Mouse (Mus musculus): ENCODE results near the gene Prpf19. TPM values are rescaled to one million over a fixed set of nuclear protein-coding genes. Genes with fewer than 3 reads are reported as not detected.
A peak's percentile ranks its signal among the peaks of the same experiment; 100 is the strongest.

Prpf19 gene
- polyA plus RNA-seq, 1 experiment from 2014 or later, result 13.6 TPM

DNA sequence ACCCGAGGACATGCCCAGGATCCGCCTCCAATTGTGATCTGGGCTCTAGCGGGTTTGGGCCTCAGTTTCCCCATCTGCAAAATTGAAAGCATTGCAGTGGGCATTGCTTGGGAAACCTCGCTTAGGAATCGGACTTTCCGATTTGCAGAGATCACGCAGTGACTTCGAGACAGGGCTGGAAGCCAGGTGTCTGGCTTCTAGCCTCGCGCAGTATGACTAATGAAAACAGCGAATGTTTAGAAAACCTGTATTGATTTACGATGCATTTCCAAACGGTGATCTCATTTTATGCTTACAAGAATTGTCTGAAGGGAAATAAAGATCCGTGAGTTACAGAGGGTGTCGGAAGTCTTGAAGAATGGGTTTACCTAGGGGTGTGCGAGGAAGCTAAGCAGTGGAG is 677 bp downstream of the Prpf19 start:
- peaks cover 30% of the 10 kb centered on the region for H3K4me1 ChIP-seq (replicated peaks)
- H3K27ac ChIP-seq (replicated peaks), result peak overlapping the region; percentile 80
- ATAC-seq (ENCODE audit: insufficient read depth), result no peak
- peak overlapping the region; percentile 73 for H3K9ac ChIP-seq
- H3K4me3 ChIP-seq (replicated peaks), result peak overlapping the region; percentile 76
- H3K9me3 ChIP-seq (replicated peaks), result no peaks in the 10 kb centered on the region
- H3K4me2 ChIP-seq, result peak overlapping the region; percentile 92
- H3K36me3 ChIP-seq (replicated peaks), result peaks cover 33% of the 10 kb centered on the region
- WGBS (ENCODE audit: insufficient replicate concordance), result under 1% methylated on average over 16 of the region's 16 CpGs
- H3K27me3 ChIP-seq, result no peaks in the 10 kb centered on the region

DNA sequence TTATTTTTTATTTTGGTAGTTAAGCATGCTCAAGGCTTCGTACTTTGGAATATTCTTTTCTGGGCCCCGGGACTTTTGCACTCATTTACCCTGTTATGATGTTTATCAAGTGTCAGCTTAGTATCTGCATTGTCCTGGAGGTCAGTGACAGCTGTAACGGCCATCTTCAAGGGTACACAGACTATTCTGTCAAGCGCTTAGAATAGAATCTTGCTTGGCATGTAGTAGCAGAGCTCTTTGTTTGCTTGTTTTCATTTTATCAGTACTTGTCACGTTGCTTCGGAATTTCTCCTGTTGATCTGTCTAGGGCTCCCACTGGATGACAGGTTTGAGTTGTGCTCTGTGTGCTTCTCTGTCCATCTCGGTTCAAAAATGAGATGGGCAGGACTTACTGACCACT is 1.8 kb downstream of the Prpf19 start:
- Histone ChIP-seq H3K27ac (replicated peaks) (no peak overlapping the region; the same call in 1 of the 2 replicates), H3K4me1 (replicated peaks) (peaks cover 30% of the 10 kb centered on the region), H3K4me3 (replicated peaks) (peak overlapping the region; percentile 76), H3K36me3 (replicated peaks) (peaks cover 44% of the 10 kb centered on the region), H3K27me3 (no peaks in the 10 kb centered on the region), H3K9ac (peak overlapping the region; percentile 73), H3K9me3 (replicated peaks) (no peaks in the 10 kb centered on the region), H3K4me2 (peak overlapping the region; percentile 92)
- no peak for ATAC-seq (ENCODE audit: insufficient read depth)
- 57% methylated on average over 7 of the region's 7 CpGs for WGBS (ENCODE audit: insufficient replicate concordance)

DNA sequence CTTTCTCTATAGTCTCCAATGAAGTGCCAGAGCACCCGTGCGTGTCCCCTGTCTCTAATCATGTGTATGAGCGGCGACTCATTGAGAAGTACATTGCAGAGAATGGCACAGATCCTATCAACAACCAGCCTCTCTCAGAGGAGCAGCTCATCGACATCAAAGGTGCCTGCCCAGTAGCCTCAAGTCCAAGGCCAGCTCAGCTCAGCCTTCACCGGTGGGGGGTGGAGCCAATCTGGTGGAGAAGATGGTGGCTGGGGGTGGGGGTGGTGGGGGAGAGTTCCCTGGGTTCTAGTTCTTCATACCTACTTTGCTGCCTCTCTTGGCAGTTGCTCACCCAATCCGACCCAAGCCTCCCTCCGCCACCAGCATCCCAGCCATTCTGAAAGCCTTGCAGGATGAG is 2.5 kb downstream of the Prpf19 start:
- peaks cover 30% of the 10 kb centered on the region for H3K4me1 ChIP-seq (replicated peaks)
- WGBS (ENCODE audit: insufficient replicate concordance), result 71% methylated on average over 8 of the region's 8 CpGs
- H3K27me3 ChIP-seq, result no peaks in the 10 kb centered on the region
- no peaks in the 10 kb centered on the region for H3K9me3 ChIP-seq (replicated peaks)
- no peak overlapping the region for H3K4me3 ChIP-seq (replicated peaks)
- H3K27ac ChIP-seq (replicated peaks), result no peak overlapping the region
- no peak overlapping the region for H3K9ac ChIP-seq
- ATAC-seq (ENCODE audit: insufficient read depth), result no peak
- no peak overlapping the region for H3K4me2 ChIP-seq
- H3K36me3 ChIP-seq (replicated peaks), result peaks cover 50% of the 10 kb centered on the region

DNA sequence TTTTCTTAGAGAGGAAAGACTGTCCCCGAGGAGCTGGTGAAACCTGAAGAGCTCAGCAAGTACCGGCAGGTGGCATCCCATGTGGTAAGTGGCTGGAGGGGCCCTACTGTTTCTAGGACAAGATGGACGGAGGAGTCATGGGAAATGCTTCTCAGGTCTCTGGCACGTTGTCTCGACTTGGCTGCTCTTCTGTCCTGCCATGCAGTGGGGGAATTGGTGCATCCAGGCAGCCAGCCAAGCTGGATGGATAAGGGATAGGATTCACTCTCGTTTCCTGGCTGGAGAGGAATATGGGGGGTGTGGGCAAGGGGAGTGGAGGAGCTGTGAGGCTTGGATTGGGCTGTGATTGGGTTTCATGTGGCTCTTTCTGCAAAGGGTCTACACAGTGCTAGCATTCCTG is 5.3 kb downstream of the Prpf19 start:
- 75% methylated on average over 6 of the region's 6 CpGs for WGBS (ENCODE audit: insufficient replicate concordance)
- H3K36me3 ChIP-seq (replicated peaks), result peaks cover 79% of the 10 kb centered on the region

DNA sequence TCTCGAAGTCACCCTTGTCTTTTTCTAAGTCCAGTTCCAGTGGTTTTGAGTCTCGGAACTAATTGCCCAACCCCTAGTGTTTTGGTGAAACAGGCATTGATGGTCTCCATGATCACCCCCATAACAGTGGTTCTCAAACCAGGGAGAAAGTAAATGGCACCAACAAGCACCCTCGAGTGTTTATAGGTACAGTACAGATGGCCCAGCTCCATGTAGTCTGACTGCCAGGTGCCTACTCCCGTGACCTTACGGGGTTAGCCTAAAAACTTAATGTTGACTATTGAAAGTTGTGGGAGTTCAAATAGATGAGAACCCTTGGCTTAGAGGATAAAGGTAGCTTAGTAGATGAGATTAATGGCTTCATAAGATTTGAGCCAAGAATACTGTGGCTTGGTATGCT is 6.0 kb downstream of the Prpf19 start:
- ATAC-seq (ENCODE audit: insufficient read depth), result no peak
- Histone ChIP-seq H3K9ac (no peak overlapping the region), H3K9me3 (replicated peaks) (no peaks in the 10 kb centered on the region), H3K27me3 (no peaks in the 10 kb centered on the region), H3K27ac (replicated peaks) (no peak overlapping the region), H3K4me1 (replicated peaks) (peaks cover 19% of the 10 kb centered on the region), H3K4me3 (replicated peaks) (no peak overlapping the region), H3K36me3 (replicated peaks) (peaks cover 86% of the 10 kb centered on the region), H3K4me2 (no peak overlapping the region)
- 75% methylated on average over 5 of the region's 5 CpGs for WGBS (ENCODE audit: insufficient replicate concordance)

More for the DNA sequence above, 5.3 kb downstream of the Prpf19 start:
- Histone ChIP-seq H3K4me3 (replicated peaks) (no peak overlapping the region), H3K4me2 (no peak overlapping the region), H3K9ac (no peak overlapping the region), H3K9me3 (replicated peaks) (no peaks in the 10 kb centered on the region), H3K27me3 (no peaks in the 10 kb centered on the region), H3K4me1 (replicated peaks) (peaks cover 26% of the 10 kb centered on the region), H3K27ac (replicated peaks) (no peak overlapping the region)
- no peak for ATAC-seq (ENCODE audit: insufficient read depth)

DNA sequence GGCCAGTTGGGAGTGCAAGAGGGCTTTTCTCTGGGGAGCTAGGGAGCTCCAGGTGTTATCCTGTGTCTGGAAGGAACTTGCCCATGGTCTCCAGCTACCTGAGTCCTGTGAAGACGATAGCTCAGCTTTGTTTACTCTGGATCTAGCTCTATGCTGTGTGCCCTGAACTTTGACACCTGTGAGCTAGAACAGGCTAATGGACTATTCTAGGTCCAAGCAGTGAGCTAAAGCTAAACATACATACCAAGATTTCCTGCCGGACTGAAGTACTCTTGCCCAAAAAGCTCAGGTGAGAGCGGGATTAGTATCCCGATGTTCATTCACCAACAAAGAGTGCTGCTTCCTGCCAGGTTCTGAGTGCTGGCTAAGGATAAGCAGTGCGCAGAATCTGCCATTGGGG is 9.5 kb downstream of the Prpf19 start:
- no peak for ATAC-seq (ENCODE audit: insufficient read depth)
- Histone ChIP-seq H3K9ac (no peak overlapping the region), H3K4me2 (no peak overlapping the region), H3K4me3 (replicated peaks) (no peak overlapping the region), H3K9me3 (replicated peaks) (no peaks in the 10 kb centered on the region), H3K27me3 (no peaks in the 10 kb centered on the region), H3K36me3 (replicated peaks) (peaks cover 78% of the 10 kb centered on the region), H3K27ac (replicated peaks) (no peak overlapping the region), H3K4me1 (replicated peaks) (peaks cover 4% of the 10 kb centered on the region; the same call in 1 of the 2 replicates)
- 85% methylated on average over 5 of the region's 5 CpGs for WGBS (ENCODE audit: insufficient replicate concordance)

DNA sequence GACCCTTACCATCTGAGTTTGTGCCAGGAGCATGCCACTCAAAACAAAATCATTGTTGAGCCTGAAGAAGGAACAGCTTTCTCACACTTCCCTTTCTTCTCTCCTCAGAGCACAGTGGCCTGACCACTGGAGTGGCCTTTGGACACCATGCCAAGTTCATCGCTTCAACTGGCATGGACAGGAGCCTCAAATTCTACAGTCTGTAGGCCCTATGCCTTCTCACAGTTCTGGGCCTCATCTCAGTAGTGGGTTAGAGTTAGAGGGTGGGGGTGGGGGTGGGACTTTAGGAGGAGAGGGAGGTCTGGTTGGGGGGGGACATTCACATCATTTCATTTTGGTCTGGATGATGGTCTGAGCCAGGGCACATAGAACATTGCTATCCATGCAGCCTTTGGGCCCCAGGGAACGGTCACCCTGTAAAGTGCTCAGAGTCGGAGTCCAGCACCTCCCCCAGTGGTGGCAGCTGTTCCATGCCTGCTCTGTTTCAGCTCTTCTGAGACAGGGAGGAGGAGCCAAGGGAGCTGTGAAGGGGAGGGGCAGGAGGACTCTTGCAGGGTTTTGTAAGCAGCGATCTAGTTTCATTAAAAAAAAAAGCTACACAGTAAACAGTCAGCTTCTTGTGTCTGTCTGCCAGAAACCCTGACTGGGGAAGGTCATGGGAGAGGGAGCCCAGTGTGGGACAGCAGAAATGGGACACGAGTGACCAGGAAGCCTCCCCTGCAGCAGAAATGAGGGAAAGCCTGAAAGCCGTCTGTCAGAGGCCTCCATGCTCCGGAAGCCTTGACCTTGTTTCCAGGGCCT is 10.1 kb downstream of the Prpf19 start:
- Histone ChIP-seq H3K4me2 (no peak overlapping the region), H3K36me3 (replicated peaks) (peaks cover 72% of the 10 kb centered on the region)

DNA sequence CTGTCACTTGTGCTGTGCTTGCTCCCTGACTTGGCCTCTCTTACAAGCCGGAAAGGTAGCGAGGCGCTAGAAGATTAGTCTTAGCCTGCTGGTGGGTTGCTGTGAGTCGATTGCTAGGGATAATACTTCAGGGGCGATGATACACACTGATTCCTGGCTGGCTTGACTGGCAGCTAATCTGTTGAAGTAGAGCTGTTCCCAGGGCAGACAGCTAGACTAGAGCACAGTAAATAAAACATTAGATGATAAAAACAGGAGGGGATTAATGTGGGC is 10.6 kb downstream of the Prpf19 start:
- no peak overlapping the region for H3K27ac ChIP-seq (replicated peaks)
- no peaks in the 10 kb centered on the region for H3K9me3 ChIP-seq (replicated peaks)
- 71% methylated on average over 5 of the region's 5 CpGs for WGBS (ENCODE audit: insufficient replicate concordance)
- ATAC-seq (ENCODE audit: insufficient read depth), result no peak
- H3K4me1 ChIP-seq (replicated peaks), result peaks cover 4% of the 10 kb centered on the region; the same call in 1 of the 2 replicates
- H3K9ac ChIP-seq, result no peak overlapping the region
- H3K36me3 ChIP-seq (replicated peaks), result peaks cover 66% of the 10 kb centered on the region
- no peak overlapping the region for H3K4me3 ChIP-seq (replicated peaks)
- H3K27me3 ChIP-seq, result no peaks in the 10 kb centered on the region
- H3K4me2 ChIP-seq, result no peak overlapping the region

More for the DNA sequence above, 10.1 kb downstream of the Prpf19 start:
- Histone ChIP-seq H3K4me1 (replicated peaks) (peaks cover 4% of the 10 kb centered on the region; the same call in 1 of the 2 replicates), H3K4me3 (replicated peaks) (no peak overlapping the region), H3K9me3 (replicated peaks) (no peaks in the 10 kb centered on the region), H3K9ac (no peak overlapping the region), H3K27ac (replicated peaks) (no peak overlapping the region), H3K27me3 (no peaks in the 10 kb centered on the region)
- ATAC-seq (ENCODE audit: insufficient read depth), result no peak
- WGBS (ENCODE audit: insufficient replicate concordance), result 69% methylated on average over 7 of the region's 7 CpGs

DNA sequence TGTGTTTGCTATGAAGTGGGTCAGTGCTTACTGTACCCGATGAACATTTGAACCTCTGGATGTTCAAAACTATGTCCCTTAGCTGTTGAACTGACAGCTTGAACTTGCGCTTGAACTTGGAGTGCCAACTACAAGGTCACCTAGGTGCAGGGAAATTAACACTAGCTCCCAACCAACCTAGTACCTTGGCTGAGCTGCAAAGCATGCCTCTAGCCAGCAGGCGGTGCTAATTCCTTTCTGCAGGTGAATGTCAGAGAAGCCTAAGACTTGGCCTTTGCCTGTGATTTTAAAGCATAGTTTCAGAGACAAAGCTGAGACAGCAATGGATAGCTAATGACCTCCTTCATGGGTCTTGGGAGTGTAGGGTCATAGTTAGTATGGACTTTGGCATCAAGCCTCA is 12.9 kb downstream of the Prpf19 start:
- Histone ChIP-seq H3K9ac (no peak overlapping the region), H3K4me1 (replicated peaks) (peaks cover 4% of the 10 kb centered on the region; the same call in 1 of the 2 replicates), H3K27me3 (no peaks in the 10 kb centered on the region), H3K36me3 (replicated peaks) (peaks cover 44% of the 10 kb centered on the region), H3K27ac (replicated peaks) (no peak overlapping the region), H3K4me3 (replicated peaks) (no peak overlapping the region), H3K9me3 (replicated peaks) (no peaks in the 10 kb centered on the region), H3K4me2 (no peak overlapping the region)
- no peak for ATAC-seq (ENCODE audit: insufficient read depth)
- 49% methylated on average over 3 of the region's 3 CpGs for WGBS (ENCODE audit: insufficient replicate concordance)

DNA sequence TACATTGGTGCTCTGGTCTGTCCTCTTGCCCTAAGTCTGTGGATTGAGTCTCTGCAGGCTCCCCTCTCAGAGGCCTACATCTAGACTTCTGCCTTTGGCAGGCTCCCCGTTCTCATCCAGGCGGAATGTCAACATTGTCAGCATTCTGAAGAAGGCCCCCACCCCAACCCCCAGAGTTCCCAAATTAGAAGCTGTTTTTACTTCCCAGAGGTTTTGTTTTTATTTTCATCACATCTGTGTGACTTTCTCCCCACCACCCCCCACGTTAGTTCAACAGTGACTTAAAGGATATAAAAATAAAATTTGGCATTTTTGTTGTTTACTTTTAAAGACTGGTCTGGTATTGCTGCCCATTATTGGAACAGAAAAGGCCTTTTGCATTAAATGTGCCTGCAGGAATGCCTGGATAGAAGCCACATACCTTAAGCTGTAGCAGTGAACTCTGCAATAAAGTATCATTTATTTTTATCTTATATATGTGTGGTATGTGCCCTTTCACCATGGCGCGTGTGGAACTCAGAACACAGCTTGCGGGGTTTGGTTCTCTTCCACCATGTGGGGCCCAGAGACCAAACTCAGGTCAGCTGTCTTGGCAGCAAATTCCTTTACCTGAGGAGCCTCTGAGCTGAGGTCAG is 14.2 kb downstream of the Prpf19 start:
- no peak overlapping the region for H3K4me2 ChIP-seq
- 0 out of 2 replicates have a peak, but pooled peaks cover 2% of the 10 kb centered on the region for H3K27me3 ChIP-seq
- H3K4me3 ChIP-seq (replicated peaks), result no peak overlapping the region
- H3K9me3 ChIP-seq (replicated peaks), result no peaks in the 10 kb centered on the region
- no peak for ATAC-seq (ENCODE audit: insufficient read depth)
- no peak overlapping the region for H3K9ac ChIP-seq
- no peak overlapping the region for H3K27ac ChIP-seq (replicated peaks)
- WGBS (ENCODE audit: insufficient replicate concordance), result 80% methylated on average over 6 of the region's 6 CpGs
- H3K36me3 ChIP-seq (replicated peaks), result peaks cover 31% of the 10 kb centered on the region
- H3K4me1 ChIP-seq (replicated peaks), result peaks cover 3% of the 10 kb centered on the region; the same call in 1 of the 2 replicates

DNA sequence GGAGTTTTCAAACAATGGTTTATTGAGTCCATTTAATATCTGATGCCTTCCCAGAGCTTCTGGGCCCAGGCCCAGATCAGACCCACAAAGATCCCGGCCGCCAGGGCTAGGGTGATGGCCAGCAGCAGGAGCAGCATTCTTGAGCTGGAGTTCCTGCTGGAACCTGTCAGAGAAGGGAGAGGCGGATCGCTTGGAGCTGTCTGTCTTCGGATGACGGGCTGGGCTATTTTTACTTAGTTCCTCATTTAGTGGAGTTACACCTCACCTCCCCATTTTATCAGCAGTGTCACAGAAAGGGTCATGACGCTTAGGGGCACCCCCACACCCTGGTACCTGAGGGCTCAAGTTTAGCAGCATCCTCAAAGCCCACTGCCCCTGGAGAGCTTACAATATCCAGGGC is 19.3 kb downstream of the Prpf19 start:
- Histone ChIP-seq H3K27ac (replicated peaks) (no peak overlapping the region), H3K9ac (no peak overlapping the region), H3K36me3 (replicated peaks) (no peaks in the 10 kb centered on the region), H3K4me3 (replicated peaks) (no peak overlapping the region), H3K9me3 (replicated peaks) (no peaks in the 10 kb centered on the region), H3K4me1 (replicated peaks) (no peaks in the 10 kb centered on the region; the same call in 1 of the 2 replicates), H3K27me3 (0 out of 2 replicates have a peak, but pooled peaks cover 16% of the 10 kb centered on the region), H3K4me2 (no peak overlapping the region)
- 19% methylated on average over 7 of the region's 7 CpGs for WGBS (ENCODE audit: insufficient replicate concordance)
- ATAC-seq (ENCODE audit: insufficient read depth), result no peak

All from liver, embryonic 15.5 days (tissue).